Mouse (Mus musculus): ENCODE measurements at regions not wholly inside any gene's neighbourhood (a gene's known extent, or its start where the extent isn't known, plus 50 kb on each side); places are given as distances from the start of the nearest gene placed in this dataset.
A peak's percentile ranks its signal among the peaks of the same experiment; 100 is the strongest.

- peak overlapping the region; percentile 88 for H3K27ac ChIP-seq (ENCODE audit: low read length)
- WGBS: 35% methylated on average over 9 of the region's 9 CpGs
- no peak overlapping the region for H3K9ac ChIP-seq (ENCODE audit: low read length)
- no peak overlapping the region for H3K4me3 ChIP-seq (ENCODE audit: low read length)
- peaks cover 4% of the 10 kb centered on the region; the same call in 1 of the 2 replicates for H3K9me3 ChIP-seq (ENCODE audit: control insufficient read depth, low read length)
- H3K36me3 ChIP-seq (ENCODE audit: control insufficient read depth, insufficient read depth, low read length): no peaks in the 10 kb centered on the region
- peak; percentile 64 for ATAC-seq (ENCODE audit: low read depth)
- no peaks in the 10 kb centered on the region for H3K27me3 ChIP-seq (ENCODE audit: control insufficient read depth, insufficient read depth, low read depth, low read length)
- H3K4me2 ChIP-seq (ENCODE audit: low read depth, low read length): no peak overlapping the region
- peaks cover 9% of the 10 kb centered on the region for H3K4me1 ChIP-seq (replicated peaks; ENCODE audit: control insufficient read depth, insufficient read depth, low read length)
These were observed 161.3 kb downstream of the Npr3 start for GRCm38 (mm10) chr15:11745629-11746372.

DNA sequence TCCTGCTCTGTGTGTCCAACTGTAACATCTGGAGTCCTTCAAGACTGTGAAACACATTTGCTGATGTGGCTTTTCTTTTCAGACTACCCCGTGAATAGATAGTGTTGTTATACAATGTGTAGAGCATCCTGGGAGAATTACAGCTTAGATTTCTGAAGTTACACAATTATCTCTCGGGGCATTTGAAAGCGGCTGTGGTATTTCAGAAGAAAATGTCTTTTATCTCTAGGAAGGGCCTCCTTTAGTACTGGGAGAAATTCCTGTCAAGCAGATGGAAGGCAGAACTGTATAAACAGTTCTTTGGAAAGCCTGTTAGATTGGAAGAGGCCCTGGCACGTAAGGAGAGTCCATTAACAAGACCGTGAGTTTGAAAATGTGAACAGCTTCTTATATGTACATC, 162.2 kb downstream of the Npr3 start:
- peaks cover 4% of the 10 kb centered on the region; the same call in 1 of the 2 replicates for H3K9me3 ChIP-seq (ENCODE audit: control insufficient read depth, low read length)
- H3K36me3 ChIP-seq (ENCODE audit: control insufficient read depth, insufficient read depth, low read length): no peaks in the 10 kb centered on the region
- H3K4me2 ChIP-seq (ENCODE audit: low read depth, low read length): no peak overlapping the region
- peaks cover 9% of the 10 kb centered on the region for H3K4me1 ChIP-seq (replicated peaks; ENCODE audit: control insufficient read depth, insufficient read depth, low read length)
- peak; percentile 82 for ATAC-seq (ENCODE audit: low read depth)
- H3K27me3 ChIP-seq (ENCODE audit: control insufficient read depth, insufficient read depth, low read depth, low read length): no peaks in the 10 kb centered on the region
- H3K4me3 ChIP-seq (ENCODE audit: low read length): no peak overlapping the region
- H3K9ac ChIP-seq (ENCODE audit: low read length): no peak overlapping the region
- WGBS: 19% methylated on average over 5 of the region's 5 CpGs
- peak overlapping the region; percentile 88 for H3K27ac ChIP-seq (ENCODE audit: low read length)

DNA sequence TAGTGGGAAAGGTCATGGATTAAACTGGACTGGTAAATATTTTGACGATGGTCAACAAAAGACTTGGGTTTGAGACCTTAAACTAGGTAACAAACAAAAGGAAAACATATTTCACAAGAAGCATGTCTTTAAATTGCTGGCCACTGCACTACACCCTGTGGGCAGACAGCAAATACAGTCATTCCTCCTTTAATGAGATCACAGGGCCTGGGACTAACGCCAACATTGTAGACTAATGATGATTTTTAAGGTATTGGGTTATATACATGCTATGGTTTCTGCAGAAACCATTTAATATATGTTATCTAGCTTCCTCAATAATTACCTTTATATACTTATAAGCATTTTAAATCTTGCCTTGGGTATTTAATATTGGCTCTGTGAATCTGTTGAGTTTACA, 162.8 kb downstream of the Npr3 start:
- Histone ChIP-seq H3K9me3 (ENCODE audit: control insufficient read depth, low read length) (peaks cover 4% of the 10 kb centered on the region; the same call in 1 of the 2 replicates), H3K4me3 (ENCODE audit: low read length) (no peak overlapping the region), H3K27me3 (ENCODE audit: control insufficient read depth, insufficient read depth, low read depth, low read length) (no peaks in the 10 kb centered on the region), H3K4me2 (ENCODE audit: low read depth, low read length) (no peak overlapping the region), H3K36me3 (ENCODE audit: control insufficient read depth, insufficient read depth, low read length) (no peaks in the 10 kb centered on the region), H3K9ac (ENCODE audit: low read length) (no peak overlapping the region), H3K27ac (ENCODE audit: low read length) (no peak overlapping the region; the same call in none of the 2 replicates), H3K4me1 (replicated peaks; ENCODE audit: control insufficient read depth, insufficient read depth, low read length) (peaks cover 9% of the 10 kb centered on the region)
- no peak for ATAC-seq (ENCODE audit: low read depth)
- WGBS: 80% methylated on average over 2 of the region's 2 CpGs

DNA sequence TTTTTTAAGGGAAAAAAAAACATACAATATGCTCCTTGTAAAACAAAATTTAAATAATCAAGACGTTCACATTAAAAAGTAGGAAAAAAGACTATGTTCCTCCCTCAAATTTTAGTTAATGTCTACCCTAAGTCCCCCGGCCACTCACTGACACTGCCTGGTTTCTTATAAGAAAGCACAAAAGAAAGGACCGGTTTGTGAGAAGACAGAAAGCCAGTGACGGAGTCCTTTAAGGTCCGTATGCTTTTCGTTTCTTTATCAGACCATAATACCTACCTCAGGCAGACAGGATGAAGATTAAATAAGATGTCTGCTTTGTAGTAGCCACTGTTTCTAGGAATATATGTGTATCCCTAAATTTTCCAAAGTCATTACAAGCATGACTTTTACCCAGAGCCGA, 164.3 kb downstream of the Npr3 start:
- Histone ChIP-seq H3K9me3 (ENCODE audit: control insufficient read depth, low read length) (no peaks in the 10 kb centered on the region), H3K4me2 (ENCODE audit: low read depth, low read length) (no peak overlapping the region), H3K27ac (ENCODE audit: low read length) (no peak overlapping the region), H3K9ac (ENCODE audit: low read length) (no peak overlapping the region), H3K36me3 (ENCODE audit: control insufficient read depth, insufficient read depth, low read length) (no peaks in the 10 kb centered on the region), H3K4me3 (ENCODE audit: low read length) (no peak overlapping the region), H3K4me1 (replicated peaks; ENCODE audit: control insufficient read depth, insufficient read depth, low read length) (peaks cover 9% of the 10 kb centered on the region), H3K27me3 (ENCODE audit: control insufficient read depth, insufficient read depth, low read depth, low read length) (no peaks in the 10 kb centered on the region)
- ATAC-seq (ENCODE audit: low read depth): no peak
- 62% methylated on average over 7 of the region's 7 CpGs for WGBS

DNA sequence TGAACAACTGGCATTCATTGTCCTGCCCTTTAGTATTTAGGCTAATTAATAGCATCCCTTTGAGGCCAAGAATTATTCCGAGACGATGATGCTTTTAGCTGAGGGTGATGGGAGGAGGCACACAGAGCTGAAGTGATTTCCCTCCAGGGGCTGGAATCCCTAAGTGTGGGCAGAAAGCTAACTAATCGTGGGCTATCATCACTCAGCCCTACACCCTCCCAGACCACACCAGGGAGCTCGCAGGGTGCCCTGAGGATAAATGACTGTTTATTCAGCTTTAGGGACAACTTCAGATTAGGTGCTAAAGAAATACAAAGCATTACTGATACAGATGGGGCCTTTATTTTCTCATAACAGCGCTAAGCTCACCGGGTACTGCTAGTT, 164.7 kb downstream of the Npr3 start:
- Histone ChIP-seq H3K9ac (ENCODE audit: low read length) (no peak overlapping the region), H3K36me3 (ENCODE audit: control insufficient read depth, insufficient read depth, low read length) (no peaks in the 10 kb centered on the region), H3K4me3 (ENCODE audit: low read length) (no peak overlapping the region), H3K4me2 (ENCODE audit: low read depth, low read length) (no peak overlapping the region), H3K27ac (ENCODE audit: low read length) (peak overlapping the region; percentile 9; the same call in 1 of the 2 replicates), H3K4me1 (replicated peaks; ENCODE audit: control insufficient read depth, insufficient read depth, low read length) (peaks cover 9% of the 10 kb centered on the region), H3K27me3 (ENCODE audit: control insufficient read depth, insufficient read depth, low read depth, low read length) (no peaks in the 10 kb centered on the region), H3K9me3 (ENCODE audit: control insufficient read depth, low read length) (no peaks in the 10 kb centered on the region)
- WGBS: 26% methylated on average over 6 of the region's 6 CpGs
- peak; percentile 34; the same call in 1 of the 2 replicates for ATAC-seq (ENCODE audit: low read depth)

- peaks cover 13% of the 10 kb centered on the region for H3K4me1 ChIP-seq (replicated peaks; ENCODE audit: control insufficient read depth, insufficient read depth, low read length)
- WGBS: 33% methylated on average over 18 of the region's 18 CpGs
- H3K36me3 ChIP-seq (ENCODE audit: control insufficient read depth, insufficient read depth, low read length): no peaks in the 10 kb centered on the region
- no peak overlapping the region for H3K9ac ChIP-seq (ENCODE audit: low read length)
- no peaks in the 10 kb centered on the region for H3K9me3 ChIP-seq (ENCODE audit: control insufficient read depth, low read length)
- no peak overlapping the region for H3K4me3 ChIP-seq (ENCODE audit: low read length)
- H3K27me3 ChIP-seq (ENCODE audit: control insufficient read depth, insufficient read depth, low read depth, low read length): no peaks in the 10 kb centered on the region
- no peak for ATAC-seq (ENCODE audit: low read depth)
- H3K4me2 ChIP-seq (ENCODE audit: low read depth, low read length): no peak overlapping the region
- H3K27ac ChIP-seq (ENCODE audit: low read length): peak overlapping the region; percentile 3; the same call in 1 of the 2 replicates
These were observed 165.3 kb downstream of the Npr3 start for GRCm38 (mm10) chr15:11741598-11742345.

GRCm38 (mm10) chr15:11737436-11738000, 169.6 kb downstream of the Npr3 start:
- WGBS: 37% methylated on average over 4 of the region's 4 CpGs
- 0 out of 2 replicates have a peak overlapping the region, but pooled peaks have one; percentile 27 for H3K27ac ChIP-seq (ENCODE audit: low read length)

DNA sequence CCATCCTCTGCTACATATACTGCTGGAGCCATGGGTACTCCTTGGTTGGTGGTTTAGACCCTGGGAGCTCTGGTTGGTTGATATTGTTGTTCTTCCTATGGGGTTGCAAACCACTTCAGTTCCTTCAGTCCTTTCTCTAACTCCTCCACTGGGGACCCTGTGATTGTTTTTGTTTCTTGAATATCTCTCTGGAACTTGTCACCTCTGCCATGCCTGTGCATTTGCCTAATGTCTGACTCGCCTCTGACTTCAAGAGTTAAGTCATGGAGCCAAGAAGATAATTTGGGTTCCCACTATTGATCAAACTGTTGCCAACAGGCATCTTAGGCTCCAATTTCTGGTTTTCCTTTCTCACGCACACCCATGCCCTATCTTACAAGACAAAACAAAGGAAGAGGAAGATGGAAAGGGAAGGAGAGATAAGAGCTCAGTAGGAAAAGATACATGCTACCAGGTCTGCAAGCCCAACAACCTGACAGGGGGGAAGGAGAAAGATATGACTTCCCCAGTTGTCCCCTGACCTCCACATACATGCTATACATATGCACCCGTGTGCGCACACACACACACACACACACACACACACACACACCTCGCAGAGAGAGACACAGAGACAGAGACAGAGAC, 172.3 kb downstream of the Npr3 start:
- Histone ChIP-seq H3K4me2 (ENCODE audit: low read depth, low read length) (no peak overlapping the region), H3K27ac (ENCODE audit: low read length) (no peak overlapping the region), H3K9ac (ENCODE audit: low read length) (no peak overlapping the region), H3K4me3 (ENCODE audit: low read length) (no peak overlapping the region), H3K4me1 (replicated peaks; ENCODE audit: control insufficient read depth, insufficient read depth, low read length) (peaks cover 4% of the 10 kb centered on the region), H3K9me3 (ENCODE audit: control insufficient read depth, low read length) (no peaks in the 10 kb centered on the region), H3K36me3 (ENCODE audit: control insufficient read depth, insufficient read depth, low read length) (no peaks in the 10 kb centered on the region), H3K27me3 (ENCODE audit: control insufficient read depth, insufficient read depth, low read depth, low read length) (no peaks in the 10 kb centered on the region)
- 73% methylated on average over 5 of the region's 5 CpGs for WGBS
- no peak for ATAC-seq (ENCODE audit: low read depth)

More at GRCm38 (mm10) chr15:11737436-11738000, 169.6 kb downstream of the Npr3 start:
- Histone ChIP-seq H3K9me3 (ENCODE audit: control insufficient read depth, low read length) (no peaks in the 10 kb centered on the region), H3K4me2 (ENCODE audit: low read depth, low read length) (no peak overlapping the region), H3K4me3 (ENCODE audit: low read length) (no peak overlapping the region), H3K27me3 (ENCODE audit: control insufficient read depth, insufficient read depth, low read depth, low read length) (no peaks in the 10 kb centered on the region), H3K9ac (ENCODE audit: low read length) (no peak overlapping the region), H3K4me1 (replicated peaks; ENCODE audit: control insufficient read depth, insufficient read depth, low read length) (peaks cover 8% of the 10 kb centered on the region), H3K36me3 (ENCODE audit: control insufficient read depth, insufficient read depth, low read length) (no peaks in the 10 kb centered on the region)
- ATAC-seq (ENCODE audit: low read depth): peak; percentile 41; the same call in 1 of the 2 replicates

- Histone ChIP-seq H3K4me1 (replicated peaks; ENCODE audit: control insufficient read depth, insufficient read depth, low read length) (peaks cover 6% of the 10 kb centered on the region), H3K36me3 (ENCODE audit: control insufficient read depth, insufficient read depth, low read length) (no peaks in the 10 kb centered on the region), H3K27ac (ENCODE audit: low read length) (no peak overlapping the region; the same call in 1 of the 2 replicates), H3K9me3 (ENCODE audit: control insufficient read depth, low read length) (no peaks in the 10 kb centered on the region), H3K9ac (ENCODE audit: low read length) (no peak overlapping the region), H3K4me3 (ENCODE audit: low read length) (no peak overlapping the region), H3K27me3 (ENCODE audit: control insufficient read depth, insufficient read depth, low read depth, low read length) (no peaks in the 10 kb centered on the region), H3K4me2 (ENCODE audit: low read depth, low read length) (no peak overlapping the region)
- 5% methylated on average over 3 of the region's 3 CpGs for WGBS
- ATAC-seq (ENCODE audit: low read depth): peak; percentile 93
These were observed 177.7 kb downstream of the Npr3 start for GRCm38 (mm10) chr15:11729381-11729780.

Data from lung, embryonic 16.5 days (tissue).